Mouse (Mus musculus) ES-Bruce4 (cell line): ENCODE measurements around the gene Slc2a13.

Source experiments
- CTCF ChIP-seq: IDR thresholded peaks from one replicate; pipeline ENCODE4 v1.8.1; 2011; ENCODE audit warnings: low read depth, low read length
- EP300 ChIP-seq: IDR thresholded peaks from 2 replicates; pipeline ENCODE4 v1.6.1; 2011; ENCODE audit warnings: low read depth, low read length; ENCODE audit not compliant: insufficient read depth
- POLR2A ChIP-seq: IDR thresholded peaks from one replicate; pipeline ENCODE4 v1.8.1; 2011; ENCODE audit warnings: low read length; ENCODE audit not compliant: insufficient read depth

GRCm38 (mm10) chr15:91282822-91283221, 290.2 kb downstream of the Slc2a13 start:
- TF ChIP-seq CTCF (no peak), POLR2A (no peak), EP300 (no peak)
